Mouse (Mus musculus) MEL (cell line): ENCODE results near the gene Exosc10. TPM values are rescaled to one million over a fixed set of nuclear protein-coding genes. Genes with fewer than 3 reads are reported as not detected.

Experiments used
- DNase-seq: peaks from one replicate; pipeline ENCODE4 v3.0.0; 2011; ENCODE audit warnings: low read depth, low spot score
- H3K27ac ChIP-seq: 2 replicates; pipeline ENCODE4 v1.5.1; 2012; ENCODE audit warnings: low read depth, mild to moderate bottlenecking, control low read depth, low read length, moderate library complexity; ENCODE audit not compliant: control insufficient read depth
- H3K27me3 ChIP-seq, 2 experiments: fragments of 150-350 bp in 1 of 2; sonication (generic) in 1 of 2; 2 replicates each; pipeline ENCODE4 v1.6.1; 2012; ENCODE audit warnings: low read length in 2 of 2, mild to moderate bottlenecking in 2 of 2, improper control_type of control experiment in 1 of 2, moderate library complexity in 1 of 2; ENCODE audit not compliant: insufficient read depth in 2 of 2, control insufficient read depth in 1 of 2
- H3K36me3 ChIP-seq, 2 experiments: 2 replicates each; pipeline ENCODE4 v1.6.1; 2012 to 2014; ENCODE audit warnings: low read length in 2 of 2, improper control_type of control experiment in 1 of 2, inconsistent platforms in 1 of 2, mild to moderate bottlenecking in 1 of 2; ENCODE audit not compliant: insufficient read depth in 2 of 2, control insufficient read depth in 1 of 2
- H3K4me1 ChIP-seq, 2 experiments: fragments of 150-350 bp in 1 of 2; sonication (generic) in 1 of 2; 2 replicates each; pipeline ENCODE4 v1.6.1; 2012; ENCODE audit warnings: low read length in 2 of 2, improper control_type of control experiment in 1 of 2, mild to moderate bottlenecking in 1 of 2; ENCODE audit not compliant: insufficient read depth in 2 of 2, control insufficient read depth in 1 of 2
- H3K4me3 ChIP-seq, 2 experiments: fragments of 150-350 bp in 1 of 2; sonication (generic) in 1 of 2; 2 replicates each; pipeline ENCODE4 v1.5.1; 2012; ENCODE audit warnings: low read depth in 2 of 2, low read length in 2 of 2, mild to moderate bottlenecking in 2 of 2, moderate library complexity in 2 of 2, control low read depth in 1 of 2, improper control_type of control experiment in 1 of 2; ENCODE audit not compliant: control insufficient read depth in 1 of 2, insufficient read depth in 1 of 2
- H3K79me2 ChIP-seq: 2 replicates; pipeline ENCODE4 v1.6.1; 2012; ENCODE audit warnings: mild to moderate bottlenecking, low read length, moderate library complexity; ENCODE audit not compliant: control insufficient read depth, poor library complexity, insufficient read depth
- H3K9ac ChIP-seq: 2 replicates; pipeline ENCODE4 v1.6.1; 2012; ENCODE audit warnings: low read depth, mild to moderate bottlenecking, control low read depth, low read length, moderate library complexity; ENCODE audit not compliant: control insufficient read depth, poor library complexity, severe bottlenecking
- H3K9me3 ChIP-seq: fragments of 150-350 bp; sonication (generic); replicated peaks from 2 replicates; pipeline ENCODE4 v1.6.1; 2012; ENCODE audit warnings: mild to moderate bottlenecking, low read length, improper control_type of control experiment, moderate library complexity; ENCODE audit not compliant: insufficient read depth
- BHLHE40 ChIP-seq: IDR thresholded peaks from 2 replicates; pipeline ENCODE4 v1.6.1; 2012; ENCODE audit warnings: low read depth, mild to moderate bottlenecking, inconsistent platforms, low read length, improper control_type of control experiment, borderline replicate concordance
- CHD2 ChIP-seq: IDR thresholded peaks from 2 replicates; pipeline ENCODE4 v1.6.1; 2011; ENCODE audit warnings: low read length, improper control_type of control experiment
- E2F4 ChIP-seq: IDR thresholded peaks from 2 replicates; pipeline ENCODE4 v1.6.1; 2011; ENCODE audit warnings: low read depth, low read length, improper control_type of control experiment, borderline replicate concordance
- ELF1 ChIP-seq: IDR thresholded peaks from 2 replicates; pipeline ENCODE4 v1.6.1; 2014; ENCODE audit warnings: low read depth, mild to moderate bottlenecking, inconsistent platforms, low read length, improper control_type of control experiment, moderate library complexity
- EP300 ChIP-seq, 2 experiments: IDR thresholded peaks; 2 replicates each; pipeline ENCODE4 v1.6.1; 2011; ENCODE audit warnings: improper control_type of control experiment in 2 of 2, low read length in 2 of 2, low read depth in 1 of 2, mild to moderate bottlenecking in 1 of 2
- ETS1 ChIP-seq: IDR thresholded peaks from 2 replicates; pipeline ENCODE4 v1.6.1; 2012; ENCODE audit warnings: low read depth, mild to moderate bottlenecking, inconsistent platforms, low read length, improper control_type of control experiment, moderate library complexity
- GABPA ChIP-seq: IDR thresholded peaks from 2 replicates; pipeline ENCODE4 v1.6.1; 2012; ENCODE audit warnings: low read depth, mild to moderate bottlenecking, inconsistent platforms, low read length, improper control_type of control experiment, moderate library complexity
- GATA1 ChIP-seq: IDR thresholded peaks from 2 replicates; pipeline ENCODE4 v1.6.1; 2011; ENCODE audit warnings: low read depth, low read length, improper control_type of control experiment
- HCFC1 ChIP-seq: IDR thresholded peaks from 2 replicates; pipeline ENCODE4 v1.6.1; 2012; ENCODE audit warnings: low read depth, mild to moderate bottlenecking, inconsistent platforms, low read length, improper control_type of control experiment, moderate library complexity
- JUND ChIP-seq: IDR thresholded peaks from 2 replicates; pipeline ENCODE4 v1.6.1; 2011; ENCODE audit warnings: low read depth, mild to moderate bottlenecking, improper control_type of control experiment, low read length
- KAT2A ChIP-seq: conservative IDR thresholded peaks from 2 replicates; pipeline ENCODE4 v1.6.1; 2012; ENCODE audit warnings: low read depth, low read length, improper control_type of control experiment, inconsistent platforms
- MAX ChIP-seq: IDR thresholded peaks from 2 replicates; pipeline ENCODE4 v1.6.1; 2011; ENCODE audit warnings: low read length, improper control_type of control experiment
- MAZ ChIP-seq: IDR thresholded peaks from 2 replicates; pipeline ENCODE4 v1.6.1; 2012; ENCODE audit warnings: low read depth, mild to moderate bottlenecking, inconsistent platforms, low read length, improper control_type of control experiment
- MEF2A ChIP-seq: IDR thresholded peaks from 2 replicates; pipeline ENCODE4 v1.6.1; 2014; ENCODE audit warnings: low read depth, mild to moderate bottlenecking, inconsistent platforms, low read length, improper control_type of control experiment; ENCODE audit not compliant: poor library complexity, insufficient replicate concordance, severe bottlenecking; ENCODE audit errors: extremely low read depth
- MXI1 ChIP-seq: IDR thresholded peaks from 2 replicates; pipeline ENCODE4 v1.6.1; 2011; ENCODE audit warnings: mild to moderate bottlenecking, low read depth, low read length, improper control_type of control experiment
- MYB ChIP-seq: IDR thresholded peaks from 2 replicates; pipeline ENCODE4 v1.6.1; 2011; ENCODE audit warnings: mild to moderate bottlenecking, low read depth, low read length, improper control_type of control experiment
- MYC ChIP-seq: IDR thresholded peaks from 2 replicates; pipeline ENCODE4 v1.6.1; 2011; ENCODE audit warnings: low read depth, mild to moderate bottlenecking, low read length, improper control_type of control experiment, moderate library complexity
- NELFE ChIP-seq: IDR thresholded peaks from 2 replicates; pipeline ENCODE4 v1.6.1; 2011; ENCODE audit warnings: low read depth, low read length, improper control_type of control experiment
- NRF1 ChIP-seq: IDR thresholded peaks from 2 replicates; pipeline ENCODE4 v1.6.1; 2014; ENCODE audit warnings: low read depth, mild to moderate bottlenecking, inconsistent platforms, low read length, improper control_type of control experiment, moderate library complexity; ENCODE audit not compliant: poor library complexity, insufficient read depth, severe bottlenecking
- POLR2A ChIP-seq, 2 experiments: IDR thresholded peaks; 2 replicates each; pipeline ENCODE4 v1.6.1; 2011 to 2012; ENCODE audit warnings: low read length in 2 of 2, mild to moderate bottlenecking in 2 of 2, control low read depth in 1 of 2, improper control_type of control experiment in 1 of 2, low read depth in 1 of 2, moderate library complexity in 1 of 2; ENCODE audit not compliant: control insufficient read depth in 1 of 2, insufficient read depth in 1 of 2, poor library complexity in 1 of 2
- POLR2AphosphoS5 ChIP-seq: IDR thresholded peaks from 2 replicates; pipeline ENCODE4 v1.6.1; 2012; ENCODE audit warnings: low read depth, borderline replicate concordance, mild to moderate bottlenecking, inconsistent platforms, low read length, moderate library complexity, mixed read lengths
- RCOR1 ChIP-seq: IDR thresholded peaks from 2 replicates; pipeline ENCODE4 v1.6.1; 2012; ENCODE audit warnings: low read depth, mild to moderate bottlenecking, inconsistent platforms, low read length, improper control_type of control experiment
- SIN3A ChIP-seq: IDR thresholded peaks from 2 replicates; pipeline ENCODE4 v1.6.1; 2012; ENCODE audit warnings: low read length, improper control_type of control experiment, inconsistent platforms
- SMC3 ChIP-seq: IDR thresholded peaks from 2 replicates; pipeline ENCODE4 v1.6.1; 2011; ENCODE audit warnings: low read depth, low read length, improper control_type of control experiment
- TBP ChIP-seq: IDR thresholded peaks from 2 replicates; pipeline ENCODE4 v1.8.0; 2011; ENCODE audit warnings: low read depth, low read length, improper control_type of control experiment
- TCF12 ChIP-seq: IDR thresholded peaks from 2 replicates; pipeline ENCODE4 v1.6.1; 2014; ENCODE audit warnings: low read depth, mild to moderate bottlenecking, inconsistent platforms, low read length, improper control_type of control experiment, moderate library complexity
- UBTF ChIP-seq: IDR thresholded peaks from 2 replicates; pipeline ENCODE4 v1.6.1; 2012; ENCODE audit warnings: low read depth, mild to moderate bottlenecking, inconsistent platforms, low read length, improper control_type of control experiment, moderate library complexity, borderline replicate concordance; ENCODE audit not compliant: insufficient read depth
- USF1 ChIP-seq: IDR thresholded peaks from 2 replicates; pipeline ENCODE4 v1.6.1; 2014; ENCODE audit warnings: low read depth, mild to moderate bottlenecking, inconsistent platforms, low read length, improper control_type of control experiment, moderate library complexity
- USF2 ChIP-seq, 2 experiments: IDR thresholded peaks; 2 replicates each; pipeline ENCODE4 v1.6.1; 2011 to 2012; ENCODE audit warnings: improper control_type of control experiment in 2 of 2, low read length in 2 of 2, borderline replicate concordance in 1 of 2, inconsistent platforms in 1 of 2, low read depth in 1 of 2, mild to moderate bottlenecking in 1 of 2; ENCODE audit not compliant: insufficient read depth in 1 of 2
- ZKSCAN1 ChIP-seq: IDR thresholded peaks from 2 replicates; pipeline ENCODE4 v1.6.1; 2012; ENCODE audit warnings: low read depth, mild to moderate bottlenecking, inconsistent platforms, low read length, improper control_type of control experiment, moderate library complexity
- ZMIZ1 ChIP-seq: IDR thresholded peaks from 2 replicates; pipeline ENCODE4 v1.6.1; 2012; ENCODE audit warnings: low read depth, mild to moderate bottlenecking, inconsistent platforms, low read length, improper control_type of control experiment, moderate library complexity
- polyA plus RNA-seq, 2 experiments: library from polyadenylated mRNA; stranded (reverse) in 1 of 2; unstranded in 1 of 2; fragments of >175 nt in 1 of 2; fragments of >200 nt in 1 of 2; gene quantifications; 2 replicates each; pipeline versions ENCODE4 v1.2.1 to v1.2.4; 2012; ENCODE audit warnings: low replicate concordance in 2 of 2, low read depth in 1 of 2; ENCODE audit not compliant: insufficient read length in 2 of 2, insufficient read depth in 1 of 2, missing spikeins in 1 of 2
- total RNA-seq: library from RNA; depleted of rRNA; stranded (reverse); fragments of 300-350 nt; gene quantifications from 2 replicates; pipeline ENCODE4 v1.2.3, GENCODE M21; 2012

The Exosc10 gene
- total and polyA plus RNA-seq, 3 experiments, result 71.5 to 109 (median 90.5) TPM

- peak; percentile 83 for TF ChIP-seq MAZ
- TF ChIP-seq BHLHE40, result peak; percentile 64
- no peak for TF ChIP-seq ETS1
- peak; percentile 82 for TF ChIP-seq CHD2
- peak; percentile 97 for TF ChIP-seq MAX
- peak; percentile 25; the same call in 1 of the 2 replicates for TF ChIP-seq E2F4
- peak; percentile 58; the same call in 1 of the 2 replicates for TF ChIP-seq KAT2A
- TF ChIP-seq JUND, result no peak
- TF ChIP-seq POLR2AphosphoS5, result no peak
- TF ChIP-seq USF1, result peak; percentile 95
- peak in 1 of 2 experiments; percentile 72; a peak in 3 of 4 replicates for TF ChIP-seq POLR2A (IDR thresholded peaks at IDR 0.05; ENCODE audit: control insufficient read depth in 1 of 2, insufficient read depth in 1 of 2, low read depth in 1 of 2, low read length in 2 of 2, poor library complexity in 1 of 2)
- TF ChIP-seq ZMIZ1, result peak; percentile 35
- TF ChIP-seq TCF12, result peak; percentile 45
- no peak for TF ChIP-seq MYB
- TF ChIP-seq HCFC1, result peak; percentile 81
- peak; percentile 68 for TF ChIP-seq ELF1
- peak; percentile 79 for TF ChIP-seq NRF1
- TF ChIP-seq GABPA, result no peak
- TF ChIP-seq UBTF, result 0 out of 2 replicates have a peak, but pooled peaks have one; percentile 8
- peak; percentile 96 for TF ChIP-seq MYC
- TF ChIP-seq GATA1, result no peak
- no peak; the same call in 1 of the 2 replicates for TF ChIP-seq TBP
- TF ChIP-seq SMC3, result no peak
- TF ChIP-seq EP300 (IDR thresholded peaks at IDR 0.05; ENCODE audit: low read depth in 1 of 2, low read length in 2 of 2), result peak in 1 of 2 experiments; percentile 22; a peak in 1 of 4 replicates
- peak; percentile 94 for TF ChIP-seq MXI1
- TF ChIP-seq MEF2A, result no peak
- TF ChIP-seq ZKSCAN1, result no peak
- no peak for TF ChIP-seq RCOR1
- TF ChIP-seq NELFE, result peak; percentile 75
- TF ChIP-seq USF2 (IDR thresholded peaks at IDR 0.05; ENCODE audit: borderline replicate concordance in 1 of 2, insufficient read depth in 1 of 2, low read depth in 1 of 2, low read length in 2 of 2), result peak in 1 of 2 experiments; percentile 64; a peak in 1 of 4 replicates
- TF ChIP-seq SIN3A, result peak; percentile 62
- peak within 1 kb of the TSS; percentile 97 for H3K27ac ChIP-seq
- peaks cover 16% of the 10 kb centered on the region in 2 experiments for H3K36me3 ChIP-seq
These were observed 33.0 kb downstream of the Exosc10 start, which contains the start of gene Srm for GRCm38 (mm10) chr4:148591171-148591630. TSS of gene Srm (plus strand) at chr4:148591503.

More at GRCm38 (mm10) chr4:148591171-148591630, 33.0 kb downstream of the Exosc10 start, which contains the start of gene Srm:
- H3K79me2 ChIP-seq, result peaks cover 28% of the 10 kb centered on the region
- peak; percentile 98 for DNase-seq
- no peaks in the 10 kb centered on the region for H3K27me3 ChIP-seq
- peak within 1 kb of the TSS; percentile 98 for H3K9ac ChIP-seq
- H3K4me3 ChIP-seq, result peak within 1 kb of the TSS; percentile 97 to 99
- H3K4me1 ChIP-seq, result peaks cover 5 to 36% of the 10 kb centered on the region in 2 experiments
- no peaks in the 10 kb centered on the region for H3K9me3 ChIP-seq
